Mouse (Mus musculus) heart, postnatal 0 days (tissue): Measurements from ENCODE around the gene Kif26b.

Experiments used
- CTCF ChIP-seq: IDR thresholded peaks from 2 replicates; pipeline ENCODE4 v1.5.1; 2016; ENCODE audit warnings: antibody characterized with exemption, control low read depth, low read depth
- EP300 ChIP-seq: IDR thresholded peaks from 2 replicates; pipeline ENCODE4 v1.6.1; 2016; ENCODE audit warnings: antibody characterized with exemption, low read depth

GRCm38 (mm10) chr1:178634359-178635085 lies 105.6 kb downstream of the Kif26b start:
- no peak for TF ChIP-seq CTCF
- no peak for TF ChIP-seq EP300
